Mouse (Mus musculus) gonadal fat pad, adult 2 months (tissue): ENCODE data around the gene Clrn3. TPM values are rescaled to one million over a fixed set of nuclear protein-coding genes. Genes with fewer than 3 reads are reported as not detected.

Source experiments
- DNase-seq: peaks from one replicate; pipeline ENCODE4 v3.0.0-alpha.2; 2012; ENCODE audit warnings: low read depth
- polyA plus RNA-seq: library from polyadenylated mRNA; depleted of rRNA; stranded (reverse); fragments of >200 nt; gene quantifications from 2 replicates; pipeline ENCODE4 v1.2.3, GENCODE M21; 2012; rRNA removed

The Clrn3 gene
- polyA plus RNA-seq, 1 experiment, result 0.53 TPM

DNA sequence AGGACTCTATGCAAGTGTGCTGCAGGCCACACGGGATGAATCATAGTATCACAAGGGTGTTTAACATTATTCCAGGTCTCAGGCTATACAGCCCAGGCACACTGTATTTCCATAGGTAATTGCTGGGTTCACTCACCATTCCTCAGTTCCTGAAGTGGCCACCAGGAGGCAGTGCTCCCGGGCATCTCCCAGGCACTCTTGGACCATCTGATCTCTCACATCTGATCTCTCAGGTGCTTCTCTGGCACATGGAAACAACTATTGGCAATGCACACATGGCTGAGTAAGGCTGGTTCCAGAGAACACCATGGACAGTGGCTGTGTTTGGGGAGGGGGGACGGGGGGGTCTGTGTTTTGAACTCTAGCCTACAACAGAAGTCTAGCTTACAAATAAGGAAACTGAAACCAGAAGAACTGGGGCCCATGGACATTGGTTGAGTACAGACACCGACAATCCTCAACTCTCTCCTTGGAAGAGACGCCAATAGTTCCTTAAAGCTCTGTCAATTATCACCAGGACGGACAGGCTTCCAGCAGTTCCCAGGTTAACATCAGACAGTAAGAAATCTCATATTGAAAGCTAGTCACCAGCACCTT, 40.1 kb downstream of the Clrn3 start:
- no peak for DNase-seq

DNA sequence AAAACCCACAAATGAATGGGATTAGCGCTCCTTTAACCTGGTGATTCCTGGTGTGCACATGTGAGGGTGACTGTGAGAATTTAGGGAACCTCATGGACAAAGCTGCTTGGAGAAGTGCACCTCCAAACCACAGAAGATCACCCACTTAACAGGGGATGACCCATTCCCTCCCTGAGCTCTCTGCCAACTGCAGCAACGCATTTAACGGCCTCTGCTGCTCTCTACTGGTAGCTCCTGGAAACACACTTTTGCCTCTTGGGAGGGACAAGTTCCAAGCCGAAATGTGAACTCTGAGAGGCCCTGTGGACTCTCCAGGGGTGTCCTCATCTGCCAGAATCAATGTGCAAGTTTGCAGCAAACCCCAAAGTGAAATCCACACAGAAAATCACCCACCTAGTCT, 41.0 kb downstream of the Clrn3 start:
- no peak for DNase-seq

- no peak for DNase-seq
Measured at GRCm38 (mm10) chr7:135486645-135487382, 41.6 kb downstream of the Clrn3 start.

- no peak for DNase-seq
Measured at GRCm38 (mm10) chr7:135485796-135486410, 42.6 kb downstream of the Clrn3 start.

GRCm38 (mm10) chr7:135485116-135485795, 43.2 kb downstream of the Clrn3 start:
- DNase-seq, result no peak

- no peak for DNase-seq
Measured at GRCm38 (mm10) chr7:135484341-135484740, 44.1 kb downstream of the Clrn3 start.

GRCm38 (mm10) chr7:135483751-135484150, 44.7 kb downstream of the Clrn3 start:
- no peak for DNase-seq

DNA sequence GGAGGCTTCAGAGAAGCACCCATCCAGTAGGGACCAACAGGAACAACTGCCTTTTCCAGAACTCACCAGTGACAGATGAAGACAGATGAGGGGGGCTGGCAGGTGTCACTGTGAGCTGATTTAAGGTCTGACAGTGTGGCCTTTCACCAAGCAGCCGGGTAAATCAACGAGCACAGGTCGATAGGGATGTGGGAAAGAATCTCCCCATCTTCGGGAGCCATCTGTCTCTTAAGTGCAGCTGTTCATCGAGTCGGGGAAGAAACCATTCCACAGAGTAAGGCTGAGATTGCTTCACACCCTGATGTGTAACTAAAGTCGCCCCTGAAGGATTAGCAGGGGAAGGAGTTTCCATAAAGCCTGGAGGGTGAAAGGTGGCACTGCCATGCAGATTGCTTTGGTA, 47.3 kb downstream of the Clrn3 start:
- no peak for DNase-seq

DNA sequence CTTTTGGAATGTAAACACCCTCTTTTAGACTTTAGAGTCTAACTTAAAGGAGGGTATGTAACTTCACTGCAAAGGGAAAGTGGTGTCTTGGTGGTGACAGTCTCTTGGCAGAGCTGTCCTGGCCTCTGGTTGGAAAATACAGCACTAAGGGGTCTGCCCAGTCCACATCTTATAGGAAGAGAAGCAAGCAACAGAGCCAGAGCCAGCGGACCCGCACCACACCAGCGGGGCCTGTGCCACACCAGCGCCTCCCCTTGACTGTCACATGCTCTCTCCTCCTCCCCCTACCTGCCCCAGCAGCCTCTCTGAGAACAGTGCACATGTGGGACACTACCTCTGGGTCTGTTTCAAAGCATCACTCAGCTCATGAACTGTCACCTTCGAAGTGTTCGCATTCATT, 48.5 kb downstream of the Clrn3 start:
- no peak for DNase-seq

- no peak for DNase-seq
Measured at GRCm38 (mm10) chr7:135479322-135479880, 49.1 kb downstream of the Clrn3 start.

DNA sequence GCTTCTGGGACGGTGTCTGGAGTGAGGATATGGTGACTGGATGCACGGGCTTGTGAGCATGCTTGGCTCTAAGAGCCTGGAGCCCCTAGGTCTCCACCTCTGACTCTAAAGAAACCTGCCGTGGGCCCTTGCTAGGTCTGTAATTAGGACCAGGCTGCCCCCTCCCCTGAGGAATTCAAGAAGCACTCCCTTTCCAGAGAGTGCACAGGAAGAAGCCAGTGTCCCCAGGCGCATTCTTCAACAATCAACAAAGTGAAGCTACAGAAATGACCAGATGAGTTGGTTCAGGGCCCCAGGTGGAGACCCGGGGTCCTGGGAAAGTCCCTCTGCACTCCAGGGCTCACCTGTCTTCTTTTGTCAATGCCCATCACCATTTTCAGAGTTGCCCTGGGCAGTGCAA, 51.2 kb downstream of the Clrn3 start:
- DNase-seq, result no peak

DNA sequence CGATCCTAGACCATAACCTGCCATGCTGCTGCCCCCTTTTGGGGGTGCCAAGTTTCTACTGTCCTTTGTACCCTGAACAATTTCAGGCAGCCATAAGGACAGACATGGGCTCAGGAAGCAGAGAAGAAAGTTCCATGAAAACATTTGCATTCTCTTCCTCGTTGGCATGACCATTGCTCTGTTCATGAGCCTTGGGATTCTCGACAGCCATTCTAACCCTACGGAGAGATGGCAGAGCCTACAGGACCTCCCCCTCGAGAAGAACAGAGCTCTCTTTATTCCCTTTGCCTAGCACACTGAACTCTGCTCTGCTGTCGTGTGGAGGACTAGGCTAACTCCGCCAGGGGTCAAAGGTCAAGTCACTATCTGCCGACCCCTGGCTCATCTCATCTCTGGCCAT, 52.5 kb downstream of the Clrn3 start:
- no peak for DNase-seq

GRCm38 (mm10) chr7:135470319-135470718, 58.1 kb downstream of the Clrn3 start:
- no peak for DNase-seq

DNA sequence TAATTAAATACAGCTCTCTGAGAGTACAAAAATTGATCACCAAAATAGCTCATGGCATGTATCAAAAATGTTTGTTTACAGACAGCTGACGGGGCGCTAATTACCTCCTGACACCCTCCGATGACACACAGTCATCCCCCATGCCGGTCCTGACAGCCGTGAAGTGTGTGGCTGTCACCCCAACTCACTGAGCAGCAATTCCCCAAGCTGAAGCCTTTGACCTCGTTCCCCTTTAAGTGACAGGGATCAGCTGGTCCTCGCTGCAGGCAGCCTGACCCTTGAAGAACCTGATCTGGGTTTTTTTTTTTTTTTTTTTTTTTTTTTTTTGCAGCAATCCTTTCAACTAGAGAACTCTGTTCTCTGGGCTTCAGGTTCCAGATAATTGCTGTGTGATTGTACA, 59.8 kb downstream of the Clrn3 start:
- DNase-seq, result no peak

DNA sequence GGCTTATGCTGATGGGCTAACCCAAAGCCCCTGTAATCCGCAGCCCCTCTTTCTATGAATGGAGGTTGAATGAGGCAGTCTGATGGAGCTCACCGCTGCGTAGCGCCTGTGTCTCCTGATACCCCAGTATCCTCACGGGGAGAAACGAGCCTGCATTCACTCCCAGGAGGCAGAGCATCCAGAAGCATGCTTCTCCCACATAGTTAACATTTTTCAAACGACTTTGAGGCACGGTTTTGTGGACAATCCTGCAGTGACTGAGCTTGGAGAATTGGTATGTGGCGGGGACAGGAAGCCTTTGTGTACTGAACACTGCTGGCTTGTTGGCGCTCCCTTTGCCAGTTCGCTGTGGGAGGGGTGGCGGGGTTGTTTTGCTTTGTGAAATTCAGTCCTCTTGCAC, 63.2 kb downstream of the Clrn3 start:
- no peak for DNase-seq

DNA sequence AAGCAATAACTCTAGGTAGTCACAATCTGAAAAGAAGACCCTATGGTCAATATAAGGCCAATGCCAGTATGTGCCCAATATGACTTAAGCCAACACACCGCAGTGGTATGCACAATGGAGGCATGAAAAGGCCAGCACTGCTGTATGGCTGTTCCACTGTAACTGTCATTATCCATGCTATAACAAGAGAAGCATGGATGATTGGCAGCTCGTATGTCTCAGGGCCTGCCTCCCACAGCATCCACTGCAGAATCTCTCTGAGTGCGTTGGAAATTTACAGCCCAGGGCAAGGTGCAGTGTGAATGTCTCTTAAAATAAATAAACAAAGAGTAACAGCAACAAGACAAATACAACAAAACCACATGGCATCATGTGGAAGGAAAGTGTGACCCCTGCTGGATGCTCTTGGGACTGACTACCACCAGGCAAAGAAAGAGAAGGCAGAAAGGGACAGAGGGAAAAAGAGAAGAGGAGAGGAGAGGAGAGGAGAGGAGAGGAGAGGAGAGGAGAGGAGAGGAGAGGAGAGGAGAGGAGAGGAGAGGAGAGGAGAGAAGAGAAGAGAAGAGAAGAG, 63.7 kb downstream of the Clrn3 start:
- DNase-seq, result no peak

Other genes with a start within 250 kb of the Clrn3 start
- not detected in 2 replicates for gene Foxi2, start 118.3 kb downstream of the Clrn3 start, polyA plus RNA-seq
- gene Ptpre, start 8.8 kb upstream of the Clrn3 start, polyA plus RNA-seq, result 11.2 and 15.2 TPM in 2 replicates
- 0.65 and 0.74 TPM in 2 replicates for gene Mki67, start 187.7 kb upstream of the Clrn3 start, polyA plus RNA-seq